Mouse (Mus musculus): Measurements from ENCODE around the gene 1110008P14Rik.

GRCm38 (mm10) chr2:32423481-32424331 is 42.0 kb upstream of the 1110008P14Rik start:
- TF ChIP-seq CTCF (IDR thresholded peaks at IDR 0.05; ENCODE audit: low read depth) (peak; percentile 46), EP300 (optimal IDR thresholded peaks at IDR 0.05) (peak; percentile 84)
